Mouse (Mus musculus) layer of hippocampus, adult 18-20 months (tissue): ENCODE measurements around the gene Ddx23. TPM values are rescaled to one million over a fixed set of nuclear protein-coding genes. Genes with fewer than 3 reads are reported as not detected.

Experiments used
- DNase-seq, 2 experiments: peaks; one replicate each; pipeline ENCODE4 v3.0.0; 2022; ENCODE audit warnings: low spot score in 2 of 2
- total RNA-seq, 2 experiments: library from RNA; stranded (reverse); gene quantifications; 2 replicates each; pipeline ENCODE4 v1.2.3; 2021

Ddx23 gene
- total RNA-seq, 2 experiments from 2014 or later = 89.8 to 108 TPM

DNA sequence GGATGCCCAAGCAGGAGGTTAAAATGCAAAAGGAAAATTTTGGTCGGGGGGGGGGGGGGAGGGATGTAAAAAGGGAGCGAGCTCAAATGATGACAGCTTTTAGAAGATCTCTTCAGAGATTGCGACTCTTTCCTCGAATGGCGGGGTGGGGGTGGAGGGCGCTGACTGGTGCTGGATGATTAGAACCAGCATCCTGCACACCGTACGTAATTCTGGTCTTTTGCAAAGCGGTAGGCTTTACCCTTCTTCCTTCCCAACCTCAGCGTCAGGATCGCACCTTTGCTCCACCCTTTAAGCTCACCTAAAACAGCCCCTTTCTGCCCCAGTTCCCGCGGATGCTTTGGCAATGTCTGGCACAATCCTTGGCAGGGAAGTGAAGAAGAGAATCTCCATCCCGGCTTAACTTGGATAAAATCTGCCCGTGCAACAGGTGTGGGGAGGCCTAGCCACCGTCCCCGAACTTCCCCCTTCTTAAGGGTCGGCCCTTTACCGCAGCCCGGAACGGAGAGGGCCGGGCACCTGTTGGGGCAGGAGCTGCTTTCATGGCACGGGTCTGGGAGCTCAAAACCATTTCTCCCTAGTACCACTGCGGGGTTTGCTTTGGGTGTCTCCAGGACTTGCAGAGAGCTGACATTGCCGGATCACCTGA is 28.7 kb downstream of the Ddx23 start:
- no peak for DNase-seq

DNA sequence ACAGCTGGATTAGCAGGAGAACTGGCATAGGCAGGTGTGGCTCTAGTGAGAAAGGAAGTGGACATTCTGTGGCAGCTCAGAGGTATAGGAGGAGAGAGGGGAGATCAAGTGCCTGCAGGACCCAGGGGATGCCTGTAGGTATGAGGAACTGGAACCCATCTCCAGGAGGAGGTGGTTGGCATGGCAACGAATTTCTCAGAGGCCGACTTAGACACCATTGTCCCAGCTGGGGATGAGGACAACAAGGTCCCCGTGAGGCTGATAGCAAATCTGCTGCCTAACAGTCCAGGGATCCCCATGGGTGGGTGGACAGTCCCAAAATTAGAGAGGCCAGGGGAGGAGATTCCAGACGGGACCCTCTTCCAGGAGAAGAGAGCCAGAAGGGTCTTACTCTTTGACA is 29.8 kb downstream of the Ddx23 start:
- no peak for DNase-seq

DNA sequence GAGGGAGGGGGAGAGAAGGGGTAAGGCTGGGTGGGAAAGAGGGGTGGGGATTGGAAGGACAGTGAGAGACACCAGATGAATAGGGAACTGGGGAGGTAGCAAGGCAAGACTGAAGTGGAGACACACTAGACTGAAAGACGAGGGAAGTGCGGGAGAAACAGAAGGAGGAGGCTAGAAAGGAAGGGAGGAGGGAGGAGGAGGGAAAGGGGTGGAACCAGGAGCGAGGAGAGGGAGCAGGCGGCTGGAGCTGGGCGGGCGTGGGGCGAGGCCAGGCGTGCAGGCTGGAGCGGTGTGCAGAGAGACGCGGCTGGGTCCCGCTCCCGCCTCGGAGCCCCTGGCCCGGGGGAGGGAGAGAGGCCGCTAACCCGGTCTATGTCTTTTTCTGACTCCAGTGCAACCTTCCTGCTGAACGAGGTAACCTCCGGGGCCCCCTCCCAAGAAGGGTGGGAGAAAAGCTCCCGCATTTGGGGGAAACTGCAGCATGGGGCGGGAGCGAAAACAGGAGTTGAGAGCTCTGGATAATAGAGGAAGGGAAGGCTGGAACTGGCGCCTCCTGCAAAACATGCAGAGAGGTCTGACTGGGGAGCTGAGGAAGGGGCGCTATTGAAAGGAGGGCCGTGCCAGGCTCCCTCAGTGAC is 30.5 kb downstream of the Ddx23 start:
- DNase-seq = no peak

DNA sequence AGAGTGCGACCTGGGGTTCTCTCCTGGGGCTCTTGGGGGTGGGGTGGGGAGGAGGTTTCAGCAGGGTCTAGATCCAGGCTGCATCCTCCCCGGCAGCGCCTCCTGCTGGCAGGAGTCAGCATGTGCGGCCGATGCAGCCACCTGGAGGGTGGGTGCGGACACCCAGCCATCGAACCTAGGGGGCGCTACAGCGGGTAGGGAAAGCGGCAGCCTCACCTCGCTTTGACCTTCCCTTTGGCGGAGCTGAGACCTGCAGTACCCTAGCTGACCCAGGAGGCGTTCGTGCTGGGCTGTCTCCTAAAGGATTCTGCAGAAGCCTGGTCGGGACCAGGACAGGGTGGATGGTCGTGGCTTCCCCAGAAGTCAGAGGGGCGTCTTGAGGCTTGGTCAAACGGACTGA is 31.2 kb downstream of the Ddx23 start:
- no peak for DNase-seq

DNA sequence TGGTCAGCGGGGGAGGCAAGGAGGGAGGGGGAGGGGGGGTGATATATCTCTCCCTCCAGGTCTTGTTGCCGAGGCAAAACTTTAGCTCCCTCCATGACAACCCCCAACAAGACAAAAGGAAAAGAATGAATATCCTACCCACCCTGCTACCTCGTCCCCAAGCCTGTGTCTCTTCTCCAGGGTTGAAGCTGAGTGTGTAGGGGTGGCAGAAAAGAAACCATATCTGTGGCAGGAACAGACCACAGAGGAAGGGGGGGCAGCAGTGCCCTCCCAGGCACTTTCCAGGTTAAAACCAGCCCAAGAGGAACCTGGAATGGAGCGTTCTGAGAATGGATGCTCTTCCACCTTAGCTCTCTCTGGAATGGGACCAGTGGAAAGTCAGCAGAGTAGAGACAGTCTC is 32.2 kb downstream of the Ddx23 start, which contains the start of gene Cacnb3:
Gene Cacnb3 (plus strand): TSS at position 301 of the 400 bp plus-strand sequence.
- DNase-seq = no peak

DNA sequence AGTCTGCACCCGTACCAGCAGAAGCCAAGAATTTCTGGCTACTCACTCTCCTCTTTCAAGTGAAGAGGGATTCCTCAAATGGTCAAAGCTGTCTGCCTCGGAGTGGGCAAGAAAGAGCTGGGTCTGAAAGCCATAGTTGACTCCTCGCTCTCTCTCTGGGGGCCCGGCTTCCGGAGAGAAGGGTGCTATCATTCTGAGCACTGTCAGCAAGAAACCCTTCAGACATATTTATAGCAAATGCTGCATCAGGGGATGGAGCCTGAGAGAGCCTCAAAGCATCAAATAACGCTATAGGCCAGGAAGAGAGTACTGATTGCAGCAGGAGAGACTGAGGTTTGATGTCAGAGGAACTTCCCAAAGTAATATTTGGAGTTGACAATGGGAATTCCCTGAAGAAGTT is 33.2 kb downstream of the Ddx23 start:
- no peak for DNase-seq

DNA sequence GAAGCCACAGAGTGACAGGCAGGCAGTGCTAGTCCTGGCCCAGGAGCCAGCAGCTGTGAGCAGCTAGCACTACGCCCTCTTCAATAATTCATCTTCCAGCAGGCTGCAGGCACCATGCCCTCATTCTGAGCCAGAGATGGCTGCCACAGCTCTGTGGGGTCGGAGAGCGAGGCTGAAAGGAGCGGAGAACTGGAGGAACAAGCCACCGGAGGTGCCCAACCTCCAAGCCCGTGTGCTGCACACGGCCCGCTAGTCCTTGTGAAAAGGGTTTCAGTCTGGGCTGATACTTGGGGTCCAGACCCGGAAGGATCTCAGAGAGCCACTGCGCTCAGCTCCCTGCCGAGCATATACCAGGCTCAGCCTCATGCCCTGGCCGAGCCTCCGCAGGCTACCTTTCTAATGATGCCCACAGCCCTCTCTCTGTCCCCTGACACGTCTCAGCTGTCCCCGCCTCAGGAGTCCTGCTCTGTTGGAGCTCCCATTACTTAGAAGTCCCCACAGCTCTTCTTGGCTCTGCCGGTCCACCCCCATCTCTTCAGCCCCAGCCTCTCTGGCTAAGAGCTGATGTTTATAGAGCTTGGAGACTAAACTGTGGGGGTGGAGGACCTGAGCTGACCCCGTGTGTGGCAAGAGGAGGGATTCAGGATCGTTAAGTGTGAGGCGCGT is 34.0 kb downstream of the Ddx23 start:
- DNase-seq = no peak

DNA sequence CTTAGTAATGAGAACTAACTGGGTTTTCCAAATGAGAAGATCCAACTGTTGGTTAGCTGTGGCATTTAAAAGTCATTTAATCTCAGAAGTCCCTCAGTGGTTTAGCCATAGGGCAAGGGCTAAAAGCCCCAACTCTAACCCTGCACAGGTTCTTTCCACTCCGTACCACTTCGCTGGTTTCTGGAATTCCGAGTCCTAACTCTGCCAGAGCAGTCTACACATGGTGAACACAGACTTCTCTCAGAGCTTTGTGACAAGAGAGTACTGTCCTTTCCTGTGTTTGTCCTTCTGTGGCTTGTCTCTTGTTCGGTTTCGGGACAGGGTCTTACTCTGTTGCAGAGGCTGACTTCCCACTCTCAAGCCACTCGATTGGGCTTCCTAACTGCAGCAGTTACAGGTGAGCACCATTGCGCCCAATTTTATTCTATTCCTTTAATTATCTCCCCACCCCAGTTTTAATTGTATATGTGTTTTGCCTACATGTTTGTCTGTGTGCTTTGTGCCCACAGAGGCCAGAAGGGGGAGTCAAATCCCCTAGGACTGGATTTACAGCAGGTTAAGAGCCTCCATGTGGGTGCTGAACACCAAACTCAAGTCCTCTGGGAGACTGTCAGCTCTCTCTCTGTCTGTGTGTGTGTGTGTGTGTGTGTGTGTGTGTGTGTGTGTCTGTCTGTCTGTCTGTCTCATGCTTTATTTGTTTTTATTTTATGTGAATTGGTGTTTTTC is 36.0 kb downstream of the Ddx23 start:
- no peak for DNase-seq

DNA sequence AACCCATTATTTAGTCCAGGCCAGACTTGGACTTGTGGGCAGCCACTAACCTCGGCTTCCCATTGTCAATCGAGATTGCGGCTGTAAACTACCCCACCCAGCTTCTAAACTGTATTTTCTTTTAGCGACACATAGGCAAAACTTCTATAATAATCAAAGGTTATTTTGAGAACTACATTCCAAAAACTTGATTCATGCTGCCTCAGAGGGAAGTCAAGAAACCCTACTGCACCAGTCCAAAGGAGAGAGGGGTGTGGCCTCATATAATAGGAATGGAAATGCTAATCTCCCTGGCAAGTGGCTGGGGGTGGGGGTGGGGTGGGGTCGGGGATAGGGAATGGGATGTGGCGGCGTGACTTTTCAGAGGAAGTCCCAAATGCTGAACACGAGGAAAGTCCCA is 36.6 kb downstream of the Ddx23 start:
- DNase-seq = no peak

DNA sequence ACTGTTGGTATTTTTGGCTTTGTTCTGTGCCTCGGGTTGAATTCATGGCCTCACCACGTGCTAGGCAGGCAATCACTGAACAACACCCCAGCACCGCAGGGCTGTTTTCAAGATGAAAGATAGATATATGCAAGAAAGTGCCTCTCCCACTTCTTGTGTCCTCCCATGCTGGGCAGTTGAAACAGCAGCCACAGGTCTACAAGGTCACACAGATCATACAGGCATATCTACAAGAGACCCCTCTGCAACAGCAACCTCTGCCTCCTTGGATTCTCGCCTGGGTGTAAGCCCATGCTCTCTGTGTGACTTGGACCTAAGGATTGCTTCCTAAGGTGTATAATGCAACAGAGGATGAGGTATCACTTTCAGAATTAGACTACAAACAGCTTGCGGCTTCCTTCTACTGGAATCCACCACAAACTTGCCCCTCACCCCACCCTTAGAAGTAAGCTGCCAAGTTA is 39.3 kb downstream of the Ddx23 start:
- DNase-seq = no peak

DNA sequence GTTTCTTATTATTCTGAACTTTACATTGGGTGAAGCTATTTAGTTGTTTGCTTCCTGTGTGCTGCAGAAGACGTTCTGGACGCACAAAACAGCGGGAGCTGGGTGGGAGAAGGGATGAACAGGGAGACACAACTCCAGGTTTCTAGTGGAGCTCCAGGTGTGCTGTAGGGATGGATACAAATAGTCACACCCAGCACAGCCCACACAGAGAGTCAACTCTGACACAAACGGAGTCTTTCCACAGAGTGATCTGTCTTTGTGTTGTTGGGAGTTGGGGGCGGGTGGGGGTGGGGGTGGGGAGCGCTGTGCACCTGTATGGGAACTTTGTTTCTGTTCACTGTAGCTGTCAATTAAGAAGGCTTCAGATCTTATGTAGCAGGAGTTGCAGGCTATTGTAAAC is 40.0 kb downstream of the Ddx23 start:
- DNase-seq = no peak

DNA sequence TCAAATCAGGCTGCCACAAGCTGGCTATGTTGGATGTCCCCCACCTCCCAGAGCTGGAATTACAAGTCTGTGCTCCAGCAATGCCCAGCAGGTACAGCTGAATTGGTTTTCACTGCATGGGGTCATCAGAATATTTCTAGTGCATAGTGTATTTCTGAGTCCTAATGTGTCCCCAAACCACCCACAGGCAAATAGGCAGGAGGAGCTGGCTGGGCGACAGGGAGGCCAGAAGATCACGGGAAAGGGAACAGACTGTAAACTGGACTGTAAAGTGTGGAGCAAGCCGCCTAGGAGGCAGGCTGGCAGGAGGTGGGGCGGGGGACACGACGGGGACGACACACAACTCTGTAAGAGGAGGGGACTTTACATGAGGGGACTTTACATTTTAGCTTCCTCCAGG is 40.5 kb downstream of the Ddx23 start:
- no peak for DNase-seq

DNA sequence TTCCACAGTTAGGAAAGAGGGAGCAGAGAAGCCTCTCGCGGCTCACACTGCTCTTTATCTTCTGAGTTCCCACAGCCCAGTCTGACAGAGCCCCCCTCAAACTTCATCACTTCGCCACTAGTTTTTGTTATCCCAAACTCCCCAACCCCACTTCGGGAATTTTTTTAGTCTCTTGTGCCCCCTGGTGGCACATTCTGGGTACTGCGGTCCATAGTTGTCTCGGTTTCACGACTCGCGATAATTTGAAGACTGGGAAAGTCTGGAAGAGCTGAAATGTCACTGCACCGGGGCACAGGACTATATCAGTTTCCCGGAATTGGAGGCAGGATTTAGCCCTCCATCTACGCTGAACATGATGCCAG is 45.5 kb downstream of the Ddx23 start:
- peak; percentile 65 to 78 for DNase-seq

DNA sequence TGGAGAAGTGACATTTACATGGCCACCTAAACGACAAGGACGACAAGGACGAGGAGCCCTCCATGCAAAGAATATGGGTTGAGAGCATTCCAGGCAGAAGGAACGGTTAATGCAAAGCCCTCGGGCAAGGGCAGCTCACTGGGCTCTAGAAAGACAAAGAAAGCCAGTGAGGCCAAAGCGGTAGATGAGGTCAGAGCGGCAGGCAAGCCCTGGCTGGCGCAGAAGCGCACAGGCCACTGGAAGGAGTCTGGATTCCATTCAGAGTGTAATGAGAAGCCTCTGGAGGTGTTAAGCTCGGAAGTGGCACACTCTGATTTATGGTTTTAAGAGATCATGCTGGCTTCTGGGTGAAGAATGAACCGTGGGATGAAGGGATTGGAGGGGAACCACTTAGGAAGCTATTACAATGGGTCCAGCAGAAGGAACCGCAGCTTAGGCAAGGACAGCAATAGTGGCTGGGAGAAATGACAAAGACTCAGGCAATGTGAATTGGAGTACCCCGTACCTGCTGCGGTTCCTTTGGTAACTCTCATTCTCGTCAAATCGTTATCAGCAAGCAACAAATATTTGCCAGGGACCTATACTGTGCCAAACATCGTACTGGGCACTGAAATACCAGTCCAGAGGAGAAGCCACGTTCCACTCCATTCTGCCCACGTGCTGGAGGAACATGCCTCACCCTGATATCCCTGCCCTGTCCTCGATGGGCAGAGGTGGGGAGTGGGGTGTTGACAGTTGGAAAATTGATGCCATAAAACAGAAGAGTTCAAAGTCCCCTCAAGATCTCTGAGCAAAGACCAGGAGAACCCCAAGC is 46.1 kb downstream of the Ddx23 start:
- no peak for DNase-seq

DNA sequence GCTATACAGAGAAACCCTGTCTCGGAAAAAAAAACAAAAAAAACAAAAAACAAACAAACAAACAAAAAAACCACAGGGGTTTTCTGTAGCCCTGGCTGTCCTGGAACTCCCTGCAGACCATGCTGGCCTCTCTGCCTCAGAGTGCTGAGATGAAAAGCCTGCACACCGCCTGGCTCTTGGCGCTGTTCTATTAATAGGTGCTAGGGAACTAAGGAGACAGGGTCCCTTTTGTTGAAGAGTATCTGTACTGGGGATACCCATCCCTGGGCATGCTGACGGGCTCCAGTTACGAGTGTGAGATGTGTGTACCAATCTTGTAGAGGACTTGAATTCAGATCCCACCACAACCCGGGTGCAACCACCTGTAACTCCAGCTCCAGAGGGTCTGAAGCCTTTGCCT is 46.9 kb downstream of the Ddx23 start:
- no peak for DNase-seq

DNA sequence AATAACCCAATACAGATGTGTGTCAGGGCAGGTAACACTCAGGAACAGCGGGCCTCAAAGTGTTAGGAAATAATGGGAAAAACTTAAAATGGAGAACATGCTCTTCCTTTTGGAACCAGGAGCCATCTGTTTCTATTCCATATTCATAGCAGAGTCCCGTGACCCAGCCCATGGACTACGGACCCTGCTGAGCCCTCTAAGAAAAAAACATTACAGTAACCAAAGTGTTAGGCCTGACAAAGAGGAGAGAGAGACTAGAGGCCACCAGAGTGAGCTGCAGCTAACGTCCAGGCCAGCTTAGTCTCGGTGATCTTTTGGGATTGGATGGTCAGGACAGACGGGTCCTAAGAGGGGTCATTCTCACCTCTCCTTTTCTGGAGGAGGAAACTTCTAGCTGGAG is 47.7 kb downstream of the Ddx23 start:
- no peak for DNase-seq

DNA sequence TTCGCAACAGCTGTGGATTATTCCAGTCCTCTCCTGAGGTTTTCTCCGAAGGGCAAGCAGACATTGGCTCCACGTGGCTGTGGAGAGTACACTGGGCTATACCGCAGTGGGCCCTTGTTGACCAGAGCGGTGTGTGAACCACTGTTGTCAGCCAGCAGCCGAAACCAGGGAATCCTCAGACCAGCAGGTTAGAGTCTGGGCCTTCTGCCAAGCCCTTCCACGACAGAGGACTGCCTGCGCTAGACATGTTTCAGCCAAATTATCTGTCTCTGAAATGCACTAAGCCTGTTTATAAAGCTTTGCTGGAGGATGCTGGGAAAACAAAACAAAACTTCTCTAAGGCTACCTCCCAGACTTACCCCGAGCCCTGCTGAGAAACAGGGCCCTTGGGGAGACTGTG is 48.1 kb downstream of the Ddx23 start:
- no peak for DNase-seq

DNA sequence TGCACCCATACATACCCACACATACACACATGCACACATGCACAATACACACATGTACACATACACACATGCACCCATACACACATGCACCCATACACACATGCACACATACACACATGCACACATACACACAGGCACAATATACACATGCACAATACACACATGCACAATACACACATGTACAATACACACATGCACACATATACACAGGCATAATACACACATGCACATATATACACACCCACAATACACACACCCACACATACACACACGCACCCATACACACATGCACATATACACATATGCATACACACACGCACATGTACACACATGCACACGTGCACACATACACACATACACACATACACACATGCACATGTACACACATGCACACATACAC is 50.5 kb downstream of the Ddx23 start:
- no peak for DNase-seq

DNA sequence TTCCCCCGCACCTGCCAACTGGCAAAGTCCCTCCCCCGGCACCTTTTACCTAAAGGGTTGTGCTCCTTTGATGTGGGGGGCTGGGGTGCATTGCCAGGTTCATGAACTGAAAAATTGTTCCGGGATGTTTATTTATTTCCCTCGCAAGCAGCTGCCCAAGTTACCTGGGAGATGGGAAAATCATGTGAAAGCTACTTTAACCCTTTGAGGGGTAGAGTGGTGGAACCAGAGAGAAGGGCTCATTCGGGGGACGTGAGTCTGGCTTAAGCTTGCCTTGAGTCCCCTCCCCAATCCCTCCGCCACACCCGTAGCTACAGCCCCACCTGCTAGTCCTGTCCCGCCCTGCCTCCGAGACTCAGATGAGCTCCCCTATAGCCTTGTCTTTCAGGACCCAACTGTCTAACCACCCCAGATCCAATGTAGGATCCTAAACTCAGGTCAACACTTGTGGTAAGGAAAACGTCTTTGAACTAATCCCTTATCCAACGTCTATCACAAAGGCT is 52.5 kb downstream of the Ddx23 start:
- no peak for DNase-seq

DNA sequence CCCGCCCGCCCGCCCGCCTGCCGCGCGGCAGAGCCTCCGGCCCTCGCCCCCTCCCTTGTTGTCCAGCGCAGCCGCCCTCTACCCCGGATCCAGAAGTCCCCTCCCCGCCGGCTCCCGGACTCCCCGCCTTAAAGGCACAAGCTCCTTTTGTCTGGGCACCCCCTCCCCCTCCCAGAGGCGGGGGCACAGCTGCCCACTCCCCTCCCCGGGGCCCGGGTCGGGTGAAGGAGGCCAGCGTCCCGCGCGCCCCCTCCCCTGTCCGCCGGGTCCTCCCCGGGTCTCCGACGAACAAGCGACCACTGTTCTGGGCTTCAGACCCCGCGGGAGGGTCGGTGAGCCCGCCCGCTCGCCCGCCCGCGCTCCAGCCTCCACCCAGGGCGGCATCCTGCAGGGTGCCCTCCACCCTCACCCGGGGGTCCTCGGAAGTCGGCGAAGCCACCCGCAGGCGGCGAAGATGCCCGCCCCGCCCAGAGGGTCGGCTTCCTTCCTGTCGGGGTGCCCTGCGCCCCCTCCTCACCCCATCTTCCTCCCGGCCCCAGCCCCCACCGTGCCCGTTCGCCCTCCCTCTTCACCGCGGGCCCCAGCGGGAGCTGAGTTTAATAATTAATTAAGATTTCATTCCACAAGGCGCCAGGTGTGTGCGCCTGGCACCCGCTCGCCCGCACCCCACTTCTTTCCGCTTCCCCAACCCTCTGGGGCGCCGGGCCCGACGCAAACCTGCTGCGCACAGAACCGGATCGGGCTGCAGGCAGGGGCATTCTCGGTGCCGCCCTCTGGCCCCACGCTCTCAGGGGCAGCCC is 53.2 kb downstream of the Ddx23 start, which contains the start of gene Adcy6:
Gene Adcy6 (minus strand): TSS at position 746 of the 800 bp plus-strand sequence.
- DNase-seq = peak; percentile 62
